Mouse (Mus musculus) gastrocnemius, postnatal 14 days (tissue): ENCODE results near the gene Kctd10. TPM values are rescaled to one million over a fixed set of nuclear protein-coding genes. Genes with fewer than 3 reads are reported as not detected.

Experiments used
- DNase-seq: peaks from one replicate; pipeline ENCODE4 v3.0.0; 2021; ENCODE audit warnings: mixed read lengths
- intact Hi-C: fragments of 180-260 bp; cut with DNase I; formaldehyde crosslinking; loops from one replicate; pipeline ENCODE4 v1.15.1; 2025; ENCODE audit warnings: low total_unique reads
- long read RNA-seq, 2 experiments: library from polyadenylated mRNA; stranded (forward); transcript quantifications; one replicate each; pipeline ENCODE4 v2.0.0; 2021
- total RNA-seq, 2 experiments: library from RNA; stranded (reverse); gene quantifications; 2 replicates each; pipeline ENCODE4 v1.2.3; 2021

Gene Kctd10
- total RNA-seq: 10 to 100 TPM; 24.2 to 25.0 TPM
- long read RNA-seq, experiment 1, transcript Kctd10-201 (7 exons, 1,026 nt): minor isoform, 6 of 48 reads
- long read RNA-seq, experiment 1, transcript Kctd10-202 (7 exons, 3,103 nt): major isoform, 34 of 48 reads
- long read RNA-seq, experiment 1, partial matches to known transcripts: 3 of 48 reads
- long read RNA-seq, experiment 1, other reads (novel, unspliced or antisense): 5 of 48 reads
- long read RNA-seq, experiment 2, transcript Kctd10-201 (7 exons, 1,026 nt): minor isoform, 10 of 59 reads
- long read RNA-seq, experiment 2, transcript Kctd10-202 (7 exons, 3,103 nt): major isoform, 42 of 59 reads
- long read RNA-seq, experiment 2, partial matches to known transcripts: 4 of 59 reads
- long read RNA-seq, experiment 2, other reads (novel, unspliced or antisense): 3 of 59 reads

DNA sequence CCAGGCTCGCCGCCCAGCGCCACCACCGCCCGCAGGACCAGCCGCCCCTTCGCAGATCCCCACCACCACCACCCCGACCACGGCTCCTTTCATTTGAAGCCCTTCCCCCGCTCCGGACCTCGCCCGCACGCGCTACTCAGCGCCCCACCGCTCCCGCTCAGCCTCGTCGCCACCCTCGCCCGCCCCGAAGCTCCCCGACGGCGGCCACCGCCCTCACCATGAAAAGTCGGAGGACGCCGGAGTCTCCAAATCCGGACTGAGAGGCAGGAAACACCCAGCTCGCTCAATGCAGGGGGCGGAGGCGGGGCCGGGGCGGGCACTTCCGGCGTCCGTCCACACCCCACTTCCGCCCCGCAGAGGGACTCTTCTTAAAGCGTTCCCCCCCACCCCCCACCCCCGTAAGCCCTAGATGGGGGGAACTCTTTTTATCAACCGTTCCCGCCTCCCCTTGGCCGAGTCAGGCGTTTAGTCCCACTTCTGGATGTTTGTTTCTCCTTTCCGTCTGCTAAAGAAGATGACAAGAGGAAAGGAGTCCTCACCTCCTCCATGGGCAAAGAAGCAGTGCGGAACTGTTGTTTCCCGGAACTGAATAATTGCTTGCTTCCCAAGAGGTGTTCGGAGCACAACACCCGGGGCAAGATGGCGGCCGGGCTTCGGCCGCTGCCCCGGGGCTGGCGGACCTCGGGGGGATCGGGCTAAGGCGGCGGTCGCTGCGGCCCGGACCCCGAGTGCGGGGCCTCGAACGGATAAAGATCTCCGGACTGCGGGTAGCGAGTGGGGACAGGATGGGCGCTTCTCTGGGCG, at the start of gene Kctd10, which contains the start of gene Ube3b:
Gene Kctd10 (minus strand): TSS at position 300 of the 804 bp plus-strand sequence.
Gene Ube3b (plus strand): TSS at position 399 of the 804 bp plus-strand sequence.
- intact Hi-C loops: loop anchor here (10.0 kb wide), 1 partner anchor 66 kb away; no protein-coding TSS in a partner anchor
- peak; percentile 88 for DNase-seq

DNA sequence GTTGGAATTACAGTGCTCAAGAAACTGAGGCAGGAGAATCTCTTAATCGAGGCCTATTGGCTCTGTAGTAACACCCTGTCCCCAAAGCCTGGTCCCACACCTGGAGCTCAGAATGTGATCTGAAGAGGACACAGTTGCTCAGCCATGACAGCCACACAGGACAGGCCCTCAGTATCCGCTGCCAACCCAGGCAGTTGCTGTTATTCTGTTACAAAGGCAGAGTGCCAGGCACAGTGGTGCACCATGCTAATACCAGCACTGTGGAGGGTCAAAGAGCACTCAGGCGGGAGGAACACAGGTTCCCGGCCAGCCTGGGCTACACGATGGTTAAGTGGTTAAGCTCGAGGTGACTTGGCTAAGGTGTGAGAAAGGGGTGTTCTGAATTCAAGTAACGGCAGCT, 49.5 kb upstream of the Kctd10 start:
- no peak for DNase-seq
- intact Hi-C loops: no loop called here

DNA sequence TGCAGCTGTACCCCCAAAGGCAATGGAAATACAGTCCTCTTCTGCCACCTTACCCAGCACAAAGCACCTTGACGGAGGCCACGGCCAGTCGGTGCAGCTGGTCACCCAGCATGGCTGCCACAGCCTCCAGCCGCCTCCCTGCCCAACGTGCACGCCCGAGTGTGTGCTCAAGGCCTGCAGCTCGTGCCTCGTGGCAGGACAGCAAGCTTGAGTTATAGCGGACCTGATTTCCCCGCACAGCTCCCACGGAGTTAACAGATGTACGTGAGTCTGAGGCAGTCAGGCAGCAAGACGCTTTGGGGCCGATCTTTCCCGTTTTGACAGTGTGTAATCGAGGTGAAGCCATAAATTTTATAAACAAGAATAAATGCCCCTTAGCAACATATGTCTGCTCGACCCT, 48.3 kb upstream of the Kctd10 start:
- intact Hi-C loops: no loop called here

DNA sequence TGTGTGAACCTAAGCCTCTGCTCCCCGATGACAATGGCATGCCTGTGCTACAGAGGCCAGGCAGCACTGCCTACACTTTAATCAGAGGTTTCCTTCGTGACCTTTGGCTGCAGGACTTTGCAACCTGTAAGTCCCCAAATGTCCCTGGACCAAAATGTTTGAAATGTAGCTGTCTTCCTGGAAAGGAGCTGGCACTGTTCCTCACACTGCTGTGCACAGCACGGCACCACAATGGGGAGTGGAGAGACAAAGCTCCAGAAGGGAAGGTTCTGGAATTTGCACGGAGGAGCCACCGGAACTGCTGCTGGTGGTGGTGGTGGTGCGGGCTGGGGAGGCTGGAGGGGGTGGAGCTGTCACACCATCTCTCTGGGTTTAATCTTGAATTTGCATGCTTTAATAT, 46.4 kb upstream of the Kctd10 start:
- intact Hi-C loops: no loop called here
- no peak for DNase-seq

More for the DNA sequence above, 48.3 kb upstream of the Kctd10 start:
- no peak for DNase-seq

DNA sequence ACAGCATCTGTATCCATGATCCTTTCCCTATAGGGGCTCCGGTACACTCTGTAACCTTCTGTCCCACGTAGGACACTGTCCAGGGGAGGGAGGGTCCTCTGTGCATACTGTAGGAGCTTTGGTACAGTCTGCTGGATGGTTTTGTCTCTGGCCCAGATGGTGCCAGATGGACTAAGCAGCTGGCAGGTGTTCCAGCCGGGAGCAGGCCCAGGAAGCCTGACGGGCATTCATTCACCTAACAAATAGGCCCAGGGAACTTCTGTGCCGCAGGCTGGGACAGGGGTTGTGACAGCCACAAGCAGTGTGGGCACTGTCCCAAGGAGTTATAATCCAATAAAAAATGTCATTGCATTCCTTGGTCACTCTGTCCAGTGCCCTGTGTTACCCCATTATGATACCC, 43.7 kb upstream of the Kctd10 start:
- intact Hi-C loops: no loop called here
- DNase-seq: no peak

DNA sequence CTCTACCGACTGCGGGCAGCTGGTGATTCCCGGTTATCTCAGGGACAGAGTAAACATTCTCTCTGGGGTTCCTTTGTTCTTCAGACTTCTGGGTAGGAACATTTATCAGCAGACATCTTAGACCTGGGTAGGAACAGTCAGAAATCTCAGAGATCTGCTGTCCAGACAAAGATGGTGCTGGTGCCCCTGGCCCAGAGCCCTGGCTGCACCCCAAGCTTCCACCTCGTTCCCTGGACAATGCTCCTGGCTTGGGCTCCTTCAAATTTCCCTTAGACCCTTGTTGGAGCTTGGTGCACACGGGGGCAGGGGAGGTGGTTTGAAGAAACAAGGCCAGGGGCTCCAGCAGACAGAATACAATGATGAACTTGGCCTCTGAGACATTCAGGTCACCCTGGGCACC, 42.3 kb upstream of the Kctd10 start:
- no peak for DNase-seq
- intact Hi-C loops: no loop called here

DNA sequence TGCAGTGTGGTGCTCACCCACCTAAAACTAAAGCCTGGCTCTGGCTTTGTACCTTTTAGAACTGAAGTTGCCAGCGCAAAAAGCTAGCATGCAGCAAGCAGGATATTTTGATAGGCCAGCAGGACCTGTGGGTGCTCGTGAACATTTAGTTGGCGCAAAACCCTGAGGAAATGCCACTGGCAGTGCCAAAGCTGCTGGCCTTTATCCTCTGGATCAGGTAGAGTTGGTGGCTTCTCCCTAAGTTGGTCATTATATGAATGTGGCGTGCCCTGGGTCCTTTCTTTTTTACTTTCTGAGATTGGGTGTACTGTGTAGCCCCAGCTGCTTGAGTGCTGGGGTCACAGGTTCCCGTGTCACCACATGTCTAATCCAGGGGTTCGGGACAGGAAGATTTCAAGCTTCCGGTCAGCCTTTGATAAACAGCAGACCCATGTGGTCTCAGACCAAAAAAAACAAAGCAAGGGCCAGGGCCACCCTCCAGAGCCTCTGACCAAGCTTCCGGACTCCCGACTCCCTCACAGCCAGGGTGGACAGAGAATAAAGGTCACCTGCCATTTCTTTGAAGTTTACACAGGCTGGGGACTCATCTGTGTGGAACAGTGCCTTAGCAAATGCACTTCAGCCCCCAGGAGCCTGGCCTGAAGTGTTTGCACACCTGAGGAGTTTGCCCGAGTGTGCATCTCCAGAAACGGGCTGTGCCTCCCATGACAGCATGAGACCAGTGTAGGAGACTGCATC, 41.4 kb upstream of the Kctd10 start:
- no peak for DNase-seq

DNA sequence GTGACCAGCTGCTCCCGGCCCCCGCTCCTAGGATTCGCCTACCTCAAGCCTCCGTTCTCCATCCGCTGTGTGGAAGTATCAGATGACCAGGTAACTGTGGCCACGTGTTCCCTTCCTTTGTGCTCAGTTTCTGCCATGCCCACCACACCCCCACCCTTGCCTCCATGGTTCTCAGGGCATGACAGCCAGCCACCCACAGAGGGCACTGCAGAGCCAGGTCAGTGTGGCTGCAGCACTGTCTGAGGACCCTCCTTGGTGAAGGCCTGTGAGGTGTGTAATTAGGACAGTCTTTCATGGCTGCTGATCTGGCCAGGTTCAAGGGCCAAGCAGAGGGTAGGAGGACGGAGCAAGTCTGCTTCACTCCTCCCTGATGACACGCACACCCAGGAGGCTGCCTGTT, 38.2 kb upstream of the Kctd10 start:
- DNase-seq: no peak
- intact Hi-C loops: no loop called here

More for the DNA sequence above, 41.4 kb upstream of the Kctd10 start:
- intact Hi-C loops: no loop called here

DNA sequence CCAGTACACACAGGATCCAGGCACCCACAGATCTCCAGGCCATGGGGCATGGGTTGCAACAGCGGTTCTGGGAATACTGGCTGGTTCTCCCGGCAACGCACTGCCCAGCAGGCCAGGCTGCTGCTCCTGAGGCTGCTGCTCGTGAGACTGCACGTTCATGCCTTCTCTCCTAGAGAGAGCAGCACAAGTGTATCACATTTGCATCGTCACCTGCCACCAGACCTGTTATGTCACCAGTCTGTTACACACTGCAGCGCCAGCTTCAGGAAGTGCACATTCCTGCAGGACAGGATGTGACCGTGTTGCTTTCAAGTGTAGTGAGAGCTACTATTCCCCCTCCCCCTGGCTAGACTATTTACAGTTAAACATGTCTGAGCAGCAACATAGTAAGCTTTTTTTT, 36.5 kb upstream of the Kctd10 start:
- no peak for DNase-seq

DNA sequence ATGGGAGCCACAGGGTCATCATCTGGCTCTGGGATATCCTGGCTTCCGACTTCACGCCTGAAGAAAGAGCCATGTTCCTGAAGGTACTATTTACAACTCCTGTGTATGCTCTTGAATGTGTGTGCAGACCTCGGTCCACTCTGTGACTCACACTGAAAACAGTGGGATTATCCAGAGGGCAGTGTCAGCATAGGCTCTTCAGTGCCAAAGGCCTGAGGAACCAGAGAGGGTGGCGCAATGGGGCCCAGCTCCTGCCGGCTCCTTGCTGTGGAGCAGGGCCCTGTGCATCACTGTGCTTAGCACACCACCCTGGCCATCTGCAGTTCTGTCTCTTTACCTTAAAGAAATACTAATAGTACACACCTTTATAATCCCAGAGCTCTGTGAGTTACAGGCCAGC, 35.3 kb upstream of the Kctd10 start:
- DNase-seq: no peak
- intact Hi-C loops: no loop called here

More for the DNA sequence above, 36.5 kb upstream of the Kctd10 start:
- intact Hi-C loops: no loop called here

DNA sequence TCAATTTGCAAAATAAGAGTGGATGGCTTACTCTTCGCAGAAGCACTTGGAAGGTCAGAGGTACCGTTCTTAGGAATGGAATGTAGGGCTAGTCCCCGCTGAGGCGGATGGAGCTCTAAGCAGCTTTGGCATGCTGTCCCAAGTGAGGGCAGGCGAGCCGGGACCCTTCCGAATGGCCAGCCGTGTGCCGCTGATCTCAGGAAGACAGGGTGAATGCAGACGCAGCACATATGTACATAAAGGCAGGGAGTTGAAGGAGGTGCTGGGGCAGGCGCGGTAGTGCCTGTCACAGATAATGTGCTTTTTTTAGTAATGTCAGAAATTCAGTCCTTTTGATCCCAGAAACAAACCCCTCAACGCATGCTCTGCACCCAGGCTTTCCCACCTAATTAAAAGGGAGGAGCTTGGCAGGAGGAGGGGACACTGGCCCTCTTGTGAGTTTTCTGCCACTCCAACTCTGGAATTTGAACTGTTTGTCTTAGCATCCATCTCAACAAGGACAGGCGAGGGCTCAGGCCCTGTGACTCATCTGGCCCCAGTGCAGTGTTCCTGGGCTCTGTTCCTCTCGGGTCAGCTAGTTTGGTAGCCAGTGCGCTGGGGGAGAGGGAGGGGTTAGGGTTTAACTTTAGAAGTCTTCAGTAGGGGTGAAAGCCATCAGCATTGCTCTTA, 32.9 kb upstream of the Kctd10 start:
- no peak for DNase-seq
- intact Hi-C loops: no loop called here

DNA sequence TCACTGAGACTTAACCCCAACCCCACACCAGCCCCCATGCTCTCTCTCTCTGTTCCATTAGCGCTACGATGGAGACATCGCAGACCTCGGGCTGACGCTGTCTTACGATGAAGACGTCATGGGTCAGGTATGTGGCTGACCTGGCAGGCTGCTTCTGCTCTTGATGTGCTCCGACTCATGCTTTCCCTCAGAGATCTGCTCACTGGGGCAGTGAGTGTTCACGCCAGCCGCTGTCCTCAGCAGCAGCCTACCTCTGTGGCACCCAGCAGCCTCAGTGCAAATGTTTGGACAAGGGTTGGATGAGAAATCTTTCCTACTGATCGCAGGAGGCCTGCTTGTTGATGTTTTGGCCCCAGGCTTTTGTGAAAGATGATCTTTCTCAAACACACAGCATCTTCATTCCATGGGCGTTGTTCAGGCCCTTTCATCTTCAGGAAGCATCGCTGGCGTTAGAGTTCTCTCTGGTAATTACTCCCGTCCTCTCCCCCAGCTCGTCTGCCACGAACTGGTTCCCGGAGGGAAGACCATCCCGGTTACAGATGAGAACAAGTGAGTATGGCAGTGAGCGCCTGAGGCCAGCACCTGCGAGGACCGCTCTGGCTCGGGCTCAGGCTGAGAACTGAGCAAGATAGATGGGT, 32.2 kb upstream of the Kctd10 start:
- intact Hi-C loops: no loop called here

DNA sequence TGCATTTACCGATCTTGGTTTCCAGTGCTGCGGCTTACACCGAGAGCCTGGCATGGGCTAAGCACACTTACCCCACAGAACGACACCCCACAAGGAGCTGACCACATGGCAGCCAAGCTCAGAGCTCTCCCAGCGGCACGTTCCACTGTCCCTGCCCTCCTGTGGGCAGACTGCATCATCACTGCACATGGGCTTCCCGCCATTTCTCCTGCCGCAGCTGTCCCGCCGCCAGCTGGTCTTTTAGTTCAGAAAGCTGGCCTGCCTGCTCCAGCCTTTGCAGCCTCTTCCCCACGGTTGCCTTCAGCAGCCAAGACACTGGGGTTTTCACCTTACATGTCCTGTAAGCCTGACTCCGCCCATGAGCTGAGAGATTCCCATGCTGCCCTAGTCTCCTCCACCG, 30.1 kb upstream of the Kctd10 start:
- intact Hi-C loops: no loop called here

More for the DNA sequence above, 32.2 kb upstream of the Kctd10 start:
- no peak for DNase-seq

DNA sequence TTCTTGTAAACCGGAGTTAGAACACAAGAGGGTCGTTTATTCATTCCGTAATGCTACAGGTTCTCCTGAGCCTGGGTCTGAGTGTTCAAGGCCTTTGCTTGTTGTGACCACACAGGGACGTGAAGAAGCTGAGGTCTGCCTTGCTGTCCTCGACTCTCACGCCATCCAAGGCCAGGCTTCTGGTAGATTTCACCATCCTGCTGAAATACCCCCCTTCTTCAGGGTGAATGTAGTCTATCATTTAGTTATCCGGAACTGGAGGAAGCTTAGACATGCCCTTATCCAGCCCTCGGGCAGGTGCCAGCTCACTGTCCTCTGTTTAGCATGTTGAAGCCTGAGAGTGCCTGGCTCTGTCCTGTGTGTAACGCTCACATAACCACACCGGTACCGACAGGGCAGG, 28.5 kb upstream of the Kctd10 start:
- intact Hi-C loops: no loop called here
- DNase-seq: no peak

More for the DNA sequence above, 30.1 kb upstream of the Kctd10 start:
- no peak for DNase-seq

DNA sequence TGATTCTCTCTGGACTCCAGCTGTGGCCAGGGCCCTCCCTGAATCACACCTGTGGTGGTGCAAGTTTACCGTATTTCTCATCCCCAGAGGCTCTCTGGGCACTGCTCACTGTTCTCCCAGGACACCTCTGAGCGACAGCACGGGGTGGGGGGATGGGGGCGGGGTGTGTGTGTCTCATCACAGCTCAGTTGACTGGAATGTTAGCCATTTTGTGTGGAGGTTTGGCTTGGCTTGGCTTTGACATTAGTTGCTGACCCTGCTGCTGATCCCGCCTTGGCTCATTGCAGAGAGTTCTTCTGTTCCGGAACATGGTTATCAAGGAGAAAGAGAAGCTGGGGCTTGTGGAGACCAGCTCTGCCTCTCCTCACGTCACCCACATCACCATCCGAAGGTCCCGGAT, 27.5 kb upstream of the Kctd10 start:
- DNase-seq: no peak
- intact Hi-C loops: no loop called here

DNA sequence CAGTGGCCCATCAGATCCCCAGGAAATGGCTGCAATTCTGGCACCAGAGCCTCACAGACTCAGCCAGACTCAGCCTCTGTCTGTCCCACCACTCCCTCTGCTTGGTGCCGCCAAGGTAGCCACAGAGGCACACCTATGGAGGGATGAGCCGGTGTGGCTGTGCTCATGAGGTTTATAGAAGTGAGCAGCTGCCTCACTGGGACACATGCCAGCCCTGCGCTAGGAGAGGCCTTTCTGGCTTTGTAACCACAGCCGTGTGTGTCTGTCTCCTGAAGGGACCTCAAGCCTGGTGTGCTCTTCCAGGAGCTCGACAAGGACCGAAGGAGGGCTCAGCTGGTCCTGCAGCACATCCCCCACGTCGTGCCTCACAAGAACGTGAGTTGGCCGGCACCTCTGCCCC, 27.0 kb upstream of the Kctd10 start:
- DNase-seq: no peak
- intact Hi-C loops: no loop called here

DNA sequence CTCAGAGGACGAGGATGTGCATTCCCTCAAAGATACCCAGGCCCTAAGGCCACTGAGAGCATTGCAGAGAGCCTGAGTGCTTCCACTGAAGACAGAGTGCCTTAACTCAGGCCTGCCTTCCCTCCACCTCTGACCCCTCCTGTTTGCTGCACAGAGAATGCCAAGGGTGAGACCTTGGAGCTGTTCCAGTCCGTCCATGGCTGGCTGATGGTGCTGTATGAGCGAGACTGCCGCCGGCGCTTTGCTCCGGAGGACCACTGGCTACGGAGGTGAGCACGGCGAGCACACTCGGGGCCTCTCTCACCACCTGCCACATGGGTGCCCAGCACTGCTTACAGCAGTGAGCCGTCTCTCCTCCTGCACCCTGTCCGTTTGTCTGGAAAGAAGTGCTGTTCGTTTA, 26.3 kb upstream of the Kctd10 start:
- no peak for DNase-seq
- intact Hi-C loops: no loop called here

DNA sequence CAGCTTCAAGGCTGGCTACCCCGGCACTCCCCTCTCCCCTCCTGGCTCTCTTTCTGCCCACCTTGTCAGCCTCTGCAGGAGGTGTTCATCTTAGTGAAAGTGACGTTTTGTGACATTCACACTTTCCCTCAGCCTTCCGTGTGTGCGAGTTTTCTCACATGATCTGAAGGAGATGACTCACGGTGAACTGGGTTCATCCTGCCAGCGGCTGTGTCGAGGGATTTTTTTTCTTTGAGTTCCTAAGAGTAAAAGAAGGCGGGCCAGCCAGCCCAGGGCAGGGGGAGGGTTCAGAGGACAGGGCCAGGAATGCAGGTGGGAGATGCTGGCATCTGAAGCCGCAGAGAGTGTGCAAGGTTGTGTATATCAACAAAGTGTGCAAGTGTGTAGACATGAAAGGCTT, 12.9 kb upstream of the Kctd10 start:
- intact Hi-C loops: no loop called here
- DNase-seq: no peak

DNA sequence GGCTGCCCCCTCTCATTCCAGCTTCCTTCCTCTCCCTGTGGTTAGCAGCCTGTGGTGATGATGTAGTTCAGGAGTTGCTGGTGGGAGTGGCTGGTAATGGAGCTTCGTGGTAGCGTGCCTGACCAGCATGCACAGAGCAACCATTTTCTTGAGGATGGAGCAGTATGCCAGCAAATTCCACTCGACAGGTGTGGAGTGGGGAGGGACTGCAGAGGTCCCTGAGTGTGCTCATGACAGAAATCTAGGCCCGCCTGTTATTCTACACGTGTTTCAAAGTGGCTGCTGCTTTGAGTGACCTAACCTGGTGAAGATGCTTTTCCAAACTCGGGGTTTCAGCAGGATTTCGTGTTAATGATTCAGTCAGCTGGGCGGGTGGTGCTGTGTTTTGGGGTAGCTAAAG, 4.1 kb upstream of the Kctd10 start:
- intact Hi-C loops: loop anchor here (10.0 kb wide), 1 partner anchor 70 kb away; no protein-coding TSS in a partner anchor
- no peak for DNase-seq
